Mouse (Mus musculus) MEL (cell line): Measurements from ENCODE around the gene P3h2. TPM values are rescaled to one million over a fixed set of nuclear protein-coding genes. Genes with fewer than 3 reads are reported as not detected.

Experiments
- DNase-seq: peaks from one replicate; pipeline ENCODE4 v3.0.0; 2011; ENCODE audit warnings: low read depth, low spot score
- H3K27ac ChIP-seq: 2 replicates; pipeline ENCODE4 v1.5.1; 2012; ENCODE audit warnings: low read depth, mild to moderate bottlenecking, control low read depth, low read length, moderate library complexity; ENCODE audit not compliant: control insufficient read depth
- H3K27me3 ChIP-seq, 2 experiments: fragments of 150-350 bp in 1 of 2; sonication (generic) in 1 of 2; 2 replicates each; pipeline ENCODE4 v1.6.1; 2012; ENCODE audit warnings: low read length in 2 of 2, mild to moderate bottlenecking in 2 of 2, improper control_type of control experiment in 1 of 2, moderate library complexity in 1 of 2; ENCODE audit not compliant: insufficient read depth in 2 of 2, control insufficient read depth in 1 of 2
- H3K36me3 ChIP-seq, 2 experiments: 2 replicates each; pipeline ENCODE4 v1.6.1; 2012 to 2014; ENCODE audit warnings: low read length in 2 of 2, improper control_type of control experiment in 1 of 2, inconsistent platforms in 1 of 2, mild to moderate bottlenecking in 1 of 2; ENCODE audit not compliant: insufficient read depth in 2 of 2, control insufficient read depth in 1 of 2
- H3K4me1 ChIP-seq, 2 experiments: fragments of 150-350 bp in 1 of 2; sonication (generic) in 1 of 2; 2 replicates each; pipeline ENCODE4 v1.6.1; 2012; ENCODE audit warnings: low read length in 2 of 2, improper control_type of control experiment in 1 of 2, mild to moderate bottlenecking in 1 of 2; ENCODE audit not compliant: insufficient read depth in 2 of 2, control insufficient read depth in 1 of 2
- H3K4me3 ChIP-seq, 2 experiments: fragments of 150-350 bp in 1 of 2; sonication (generic) in 1 of 2; 2 replicates each; pipeline ENCODE4 v1.5.1; 2012; ENCODE audit warnings: low read depth in 2 of 2, low read length in 2 of 2, mild to moderate bottlenecking in 2 of 2, moderate library complexity in 2 of 2, control low read depth in 1 of 2, improper control_type of control experiment in 1 of 2; ENCODE audit not compliant: control insufficient read depth in 1 of 2, insufficient read depth in 1 of 2
- H3K79me2 ChIP-seq: 2 replicates; pipeline ENCODE4 v1.6.1; 2012; ENCODE audit warnings: mild to moderate bottlenecking, low read length, moderate library complexity; ENCODE audit not compliant: control insufficient read depth, poor library complexity, insufficient read depth
- H3K9ac ChIP-seq: 2 replicates; pipeline ENCODE4 v1.6.1; 2012; ENCODE audit warnings: low read depth, mild to moderate bottlenecking, control low read depth, low read length, moderate library complexity; ENCODE audit not compliant: control insufficient read depth, poor library complexity, severe bottlenecking
- H3K9me3 ChIP-seq: fragments of 150-350 bp; sonication (generic); replicated peaks from 2 replicates; pipeline ENCODE4 v1.6.1; 2012; ENCODE audit warnings: mild to moderate bottlenecking, low read length, improper control_type of control experiment, moderate library complexity; ENCODE audit not compliant: insufficient read depth
- BHLHE40 ChIP-seq: IDR thresholded peaks from 2 replicates; pipeline ENCODE4 v1.6.1; 2012; ENCODE audit warnings: low read depth, mild to moderate bottlenecking, inconsistent platforms, low read length, improper control_type of control experiment, borderline replicate concordance
- CHD1 ChIP-seq: IDR thresholded peaks from 2 replicates; pipeline ENCODE4 v1.6.1; 2012; ENCODE audit warnings: low read depth, mild to moderate bottlenecking, inconsistent platforms, low read length, improper control_type of control experiment
- CHD2 ChIP-seq: IDR thresholded peaks from 2 replicates; pipeline ENCODE4 v1.6.1; 2011; ENCODE audit warnings: low read length, improper control_type of control experiment
- ELF1 ChIP-seq: IDR thresholded peaks from 2 replicates; pipeline ENCODE4 v1.6.1; 2014; ENCODE audit warnings: low read depth, mild to moderate bottlenecking, inconsistent platforms, low read length, improper control_type of control experiment, moderate library complexity
- ETS1 ChIP-seq: IDR thresholded peaks from 2 replicates; pipeline ENCODE4 v1.6.1; 2012; ENCODE audit warnings: low read depth, mild to moderate bottlenecking, inconsistent platforms, low read length, improper control_type of control experiment, moderate library complexity
- GABPA ChIP-seq: IDR thresholded peaks from 2 replicates; pipeline ENCODE4 v1.6.1; 2012; ENCODE audit warnings: low read depth, mild to moderate bottlenecking, inconsistent platforms, low read length, improper control_type of control experiment, moderate library complexity
- MAFK ChIP-seq: IDR thresholded peaks from 2 replicates; pipeline ENCODE4 v1.6.1; 2011; ENCODE audit warnings: low read depth, mild to moderate bottlenecking, low read length, improper control_type of control experiment, borderline replicate concordance
- MAZ ChIP-seq: IDR thresholded peaks from 2 replicates; pipeline ENCODE4 v1.6.1; 2012; ENCODE audit warnings: low read depth, mild to moderate bottlenecking, inconsistent platforms, low read length, improper control_type of control experiment
- MEF2A ChIP-seq: IDR thresholded peaks from 2 replicates; pipeline ENCODE4 v1.6.1; 2014; ENCODE audit warnings: low read depth, mild to moderate bottlenecking, inconsistent platforms, low read length, improper control_type of control experiment; ENCODE audit not compliant: poor library complexity, insufficient replicate concordance, severe bottlenecking; ENCODE audit errors: extremely low read depth
- MYC ChIP-seq: IDR thresholded peaks from 2 replicates; pipeline ENCODE4 v1.6.1; 2011; ENCODE audit warnings: low read depth, mild to moderate bottlenecking, low read length, improper control_type of control experiment, moderate library complexity
- POLR2A ChIP-seq, 2 experiments: IDR thresholded peaks; 2 replicates each; pipeline ENCODE4 v1.6.1; 2011 to 2012; ENCODE audit warnings: low read length in 2 of 2, mild to moderate bottlenecking in 2 of 2, control low read depth in 1 of 2, improper control_type of control experiment in 1 of 2, low read depth in 1 of 2, moderate library complexity in 1 of 2; ENCODE audit not compliant: control insufficient read depth in 1 of 2, insufficient read depth in 1 of 2, poor library complexity in 1 of 2
- POLR2AphosphoS2 ChIP-seq: IDR thresholded peaks from 2 replicates; pipeline ENCODE4 v1.6.1; 2011; ENCODE audit warnings: low read length, improper control_type of control experiment
- RAD21 ChIP-seq: IDR thresholded peaks from 2 replicates; pipeline ENCODE4 v1.6.1; 2011; ENCODE audit warnings: mild to moderate bottlenecking, low read depth, low read length, improper control_type of control experiment
- SMC3 ChIP-seq: IDR thresholded peaks from 2 replicates; pipeline ENCODE4 v1.6.1; 2011; ENCODE audit warnings: low read depth, low read length, improper control_type of control experiment
- TBP ChIP-seq: IDR thresholded peaks from 2 replicates; pipeline ENCODE4 v1.8.0; 2011; ENCODE audit warnings: low read depth, low read length, improper control_type of control experiment
- TCF12 ChIP-seq: IDR thresholded peaks from 2 replicates; pipeline ENCODE4 v1.6.1; 2014; ENCODE audit warnings: low read depth, mild to moderate bottlenecking, inconsistent platforms, low read length, improper control_type of control experiment, moderate library complexity
- USF1 ChIP-seq: IDR thresholded peaks from 2 replicates; pipeline ENCODE4 v1.6.1; 2014; ENCODE audit warnings: low read depth, mild to moderate bottlenecking, inconsistent platforms, low read length, improper control_type of control experiment, moderate library complexity
- USF2 ChIP-seq, 2 experiments: IDR thresholded peaks; 2 replicates each; pipeline ENCODE4 v1.6.1; 2011 to 2012; ENCODE audit warnings: improper control_type of control experiment in 2 of 2, low read length in 2 of 2, borderline replicate concordance in 1 of 2, inconsistent platforms in 1 of 2, low read depth in 1 of 2, mild to moderate bottlenecking in 1 of 2; ENCODE audit not compliant: insufficient read depth in 1 of 2
- ZKSCAN1 ChIP-seq: IDR thresholded peaks from 2 replicates; pipeline ENCODE4 v1.6.1; 2012; ENCODE audit warnings: low read depth, mild to moderate bottlenecking, inconsistent platforms, low read length, improper control_type of control experiment, moderate library complexity
- polyA plus RNA-seq, 2 experiments: library from polyadenylated mRNA; stranded (reverse) in 1 of 2; unstranded in 1 of 2; fragments of >175 nt in 1 of 2; fragments of >200 nt in 1 of 2; gene quantifications; 2 replicates each; pipeline versions ENCODE4 v1.2.1 to v1.2.4; 2012; ENCODE audit warnings: low replicate concordance in 2 of 2, low read depth in 1 of 2; ENCODE audit not compliant: insufficient read length in 2 of 2, insufficient read depth in 1 of 2, missing spikeins in 1 of 2
- total RNA-seq: library from RNA; depleted of rRNA; stranded (reverse); fragments of 300-350 nt; gene quantifications from 2 replicates; pipeline ENCODE4 v1.2.3, GENCODE M21; 2012

P3h2 gene
- total and polyA plus RNA-seq, 3 experiments, result not detected

DNA sequence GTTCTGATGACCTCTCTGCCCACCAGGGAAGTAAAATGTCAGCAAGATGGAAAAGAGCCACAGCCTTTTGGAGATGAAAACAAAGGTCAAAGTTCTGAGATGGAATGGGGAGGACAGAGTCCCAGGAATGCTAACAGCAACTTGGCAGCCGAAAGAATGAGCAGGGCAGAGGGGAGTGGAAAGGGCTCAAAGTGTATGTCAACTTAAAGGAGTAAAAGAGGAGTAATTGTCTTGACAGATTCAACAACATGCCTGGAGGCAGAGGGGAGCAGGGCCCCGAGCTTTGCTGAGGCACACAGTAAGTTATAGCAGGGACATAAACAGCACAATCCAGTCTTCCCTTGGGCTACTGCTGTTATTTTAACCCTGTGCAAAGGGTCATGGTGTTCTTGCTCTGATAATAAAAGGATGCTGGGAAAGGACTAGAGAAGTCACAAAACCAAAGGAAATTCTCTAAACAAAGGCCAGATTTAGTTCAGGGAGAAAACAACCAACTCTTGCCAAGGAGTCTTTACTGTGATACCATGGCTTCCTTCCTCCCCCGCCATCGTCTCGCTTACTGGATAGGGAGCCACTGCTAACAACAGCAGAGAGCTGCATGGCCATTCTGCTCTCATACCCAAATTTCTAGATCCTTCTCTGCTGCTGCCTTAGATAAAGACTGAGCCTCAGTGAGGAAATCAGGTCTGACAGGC is 56.0 kb downstream of the P3h2 start:
- H3K36me3 ChIP-seq, result no peaks in the 10 kb centered on the region
- no peak overlapping the region for H3K4me3 ChIP-seq
- no peak for DNase-seq
- TF ChIP-seq MAZ (no peak), ELF1 (no peak), MYC (no peak), CHD2 (no peak), BHLHE40 (no peak), POLR2AphosphoS2 (no peak)
- no peak overlapping the region for H3K9ac ChIP-seq
- no peaks in the 10 kb centered on the region for H3K9me3 ChIP-seq
- no peak overlapping the region for H3K27ac ChIP-seq
- no peaks in the 10 kb centered on the region for H3K79me2 ChIP-seq
- no peaks in the 10 kb centered on the region for H3K4me1 ChIP-seq
- H3K27me3 ChIP-seq, result no peaks in the 10 kb centered on the region

DNA sequence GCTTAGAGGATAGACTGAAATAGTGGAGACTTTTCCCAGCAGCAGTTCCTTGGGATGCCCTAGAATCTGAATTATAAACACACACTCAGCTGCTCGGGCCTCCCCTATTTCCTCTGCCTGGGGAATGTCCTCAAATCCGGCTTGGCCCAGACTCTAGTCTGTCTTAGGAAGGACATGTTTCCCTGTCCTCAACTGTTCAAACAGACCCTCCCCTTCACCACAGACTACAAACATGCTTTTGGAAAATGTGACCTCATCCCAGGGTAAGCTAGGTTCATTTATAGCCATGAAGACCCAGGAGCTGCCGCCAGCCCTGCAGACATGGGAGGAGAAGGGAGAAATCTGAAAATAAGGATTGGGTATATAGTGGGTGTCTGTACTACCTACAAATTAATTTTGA is 57.7 kb downstream of the P3h2 start:
- Histone ChIP-seq H3K27ac (no peak overlapping the region), H3K9me3 (no peaks in the 10 kb centered on the region), H3K27me3 (no peaks in the 10 kb centered on the region), H3K4me3 (no peak overlapping the region), H3K79me2 (no peaks in the 10 kb centered on the region), H3K4me1 (no peaks in the 10 kb centered on the region), H3K36me3 (no peaks in the 10 kb centered on the region), H3K9ac (no peak overlapping the region)
- DNase-seq, result no peak
- TF ChIP-seq POLR2AphosphoS2 (no peak), TCF12 (no peak), ETS1 (no peak), TBP (no peak), SMC3 (no peak), USF2 (IDR thresholded peaks at IDR 0.05; ENCODE audit: borderline replicate concordance in 1 of 2, insufficient read depth in 1 of 2, low read depth in 1 of 2, low read length in 2 of 2) (no peak), GABPA (no peak), USF1 (no peak), MEF2A (no peak), ZKSCAN1 (no peak), ELF1 (no peak), MAFK (no peak), CHD1 (no peak), RAD21 (no peak), MAZ (no peak), POLR2A (IDR thresholded peaks at IDR 0.05; ENCODE audit: control insufficient read depth in 1 of 2, insufficient read depth in 1 of 2, low read depth in 1 of 2, low read length in 2 of 2, poor library complexity in 1 of 2) (no peak), MYC (no peak), CHD2 (no peak)
